Mouse (Mus musculus) liver, embryonic 11.5 days (tissue): ENCODE results near the gene Epp13. TPM values are rescaled to one million over a fixed set of nuclear protein-coding genes. Genes with fewer than 3 reads are reported as not detected.
"Not testable (repeated sequence)": the region's sequence is repeated elsewhere in the genome, so short reads cannot be mapped to it uniquely, and the experiment has no call there.

ENCODE experiments used
- ATAC-seq: fragments of 200-750 bp; cut with Nextera tagmentation; replicated peaks from 2 replicates; pipeline ENCODE4 v1.8.0; 2017; ENCODE audit warnings: moderate number of reproducible peaks, mild to moderate bottlenecking, moderate TSS enrichment, moderate library complexity; ENCODE audit not compliant: low FRiP score
- DNase-seq: peaks from one replicate; pipeline ENCODE4 v3.0.0-alpha.2; 2017; ENCODE audit warnings: low spot score
- H3K27ac ChIP-seq: fragments of 300-500 bp; sonication (generic); 2 replicates; pipeline ENCODE4 v1.5.1; 2014; ENCODE audit warnings: mild to moderate bottlenecking, low read depth, low read length, control low read depth
- H3K27me3 ChIP-seq: fragments of 300-500 bp; sonication (generic); replicated peaks from 2 replicates; pipeline ENCODE4 v1.6.1; 2014; ENCODE audit warnings: low read length, mixed read lengths; ENCODE audit not compliant: control insufficient read depth, insufficient read depth
- H3K36me3 ChIP-seq: fragments of 300-500 bp; sonication (generic); 2 replicates; pipeline ENCODE4 v1.6.1; 2014; ENCODE audit warnings: mild to moderate bottlenecking, low read length, moderate library complexity, mixed read lengths; ENCODE audit not compliant: control insufficient read depth, insufficient read depth
- H3K4me1 ChIP-seq: fragments of 300-500 bp; sonication (generic); replicated peaks from 2 replicates; pipeline ENCODE4 v1.6.1; 2014; ENCODE audit warnings: low read length, mixed read lengths; ENCODE audit not compliant: control insufficient read depth, insufficient read depth
- H3K4me2 ChIP-seq: fragments of 300-500 bp; sonication (generic); 2 replicates; pipeline ENCODE4 v1.6.1; 2014; ENCODE audit warnings: mild to moderate bottlenecking, control low read depth, moderate library complexity
- H3K4me3 ChIP-seq: fragments of 300-500 bp; sonication (generic); 2 replicates; pipeline ENCODE4 v1.5.1; 2014; ENCODE audit warnings: low read depth, low read length, control low read depth
- H3K9ac ChIP-seq: fragments of 300-500 bp; sonication (generic); 2 replicates; pipeline ENCODE4 v1.6.1; 2014; ENCODE audit warnings: low read depth, low read length, control low read depth
- H3K9me3 ChIP-seq: fragments of 300-500 bp; sonication (generic); 2 replicates; pipeline ENCODE4 v1.6.1; 2016; ENCODE audit warnings: low read length, inconsistent platforms, mixed read lengths; ENCODE audit not compliant: control insufficient read depth
- WGBS: fragments of 180-500 bp; shearing (Covaris S2); extraction: QIAGEN DNeasy Blood & Tissue Kit; methylation state at CpG from one replicate; pipeline ENCODE4 v1.1.7; 2014; 5-methylcytosine and 5-hydroxymethylcytosine counted together
- polyA plus RNA-seq: library from polyadenylated mRNA; unstranded; fragments of >200 nt; fragmentation: Nextera tagmentation; extraction: Ambion mirVana; gene quantifications from 2 replicates; pipeline ENCODE4 v1.2.1, GENCODE M21; 2014

Epp13 gene
- polyA plus RNA-seq, 1 experiment from 2014 or later = not detected

DNA sequence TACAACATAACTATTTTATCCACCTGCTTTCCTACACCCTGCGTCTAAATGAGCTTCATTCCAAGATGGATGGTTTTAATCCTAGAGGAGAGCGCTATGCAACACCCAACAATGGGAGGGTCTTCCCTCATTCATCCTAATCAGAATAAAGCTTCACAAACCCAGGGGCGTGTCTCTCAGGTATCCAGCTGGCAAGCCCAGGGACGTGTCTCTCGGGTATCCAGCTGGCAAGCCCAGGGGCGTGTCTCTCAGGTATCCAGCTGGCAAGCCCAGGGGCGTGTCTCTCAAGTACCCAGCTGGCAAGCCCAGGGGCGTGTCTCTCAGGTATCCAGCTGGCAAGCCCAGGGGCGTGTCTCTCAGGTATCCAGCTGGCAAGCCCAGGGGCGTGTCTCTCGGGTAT, 48.3 kb downstream of the Epp13 start:
- DNase-seq, H3K4me2 ChIP-seq, H3K27ac ChIP-seq, H3K4me1 ChIP-seq, ATAC-seq, H3K36me3 ChIP-seq, H3K9ac ChIP-seq, H3K4me3 ChIP-seq, H3K9me3 ChIP-seq, H3K27me3 ChIP-seq: not testable (repeated sequence)
- 74% methylated on average over 11 of the region's 11 CpGs for WGBS

GRCm38 (mm10) chr7:6330458-6331232, 78.1 kb downstream of the Epp13 start:
- peak overlapping the region; percentile 88 for H3K9ac ChIP-seq
- H3K4me1 ChIP-seq = peaks cover 6% of the 10 kb centered on the region; the same call in 1 of the 2 replicates
- H3K27ac ChIP-seq = peak overlapping the region; percentile 69
- peak overlapping the region; percentile 70 for H3K4me3 ChIP-seq
- H3K9me3 ChIP-seq = no peaks in the 10 kb centered on the region
- H3K4me2 ChIP-seq = peak overlapping the region; percentile 84
- no peak for DNase-seq
- H3K27me3 ChIP-seq = no peaks in the 10 kb centered on the region
- 16% methylated on average over 23 of the region's 23 CpGs for WGBS
- peak; percentile 76 for ATAC-seq
- H3K36me3 ChIP-seq = 0 out of 2 replicates have a peak, but pooled peaks cover 2% of the 10 kb centered on the region

DNA sequence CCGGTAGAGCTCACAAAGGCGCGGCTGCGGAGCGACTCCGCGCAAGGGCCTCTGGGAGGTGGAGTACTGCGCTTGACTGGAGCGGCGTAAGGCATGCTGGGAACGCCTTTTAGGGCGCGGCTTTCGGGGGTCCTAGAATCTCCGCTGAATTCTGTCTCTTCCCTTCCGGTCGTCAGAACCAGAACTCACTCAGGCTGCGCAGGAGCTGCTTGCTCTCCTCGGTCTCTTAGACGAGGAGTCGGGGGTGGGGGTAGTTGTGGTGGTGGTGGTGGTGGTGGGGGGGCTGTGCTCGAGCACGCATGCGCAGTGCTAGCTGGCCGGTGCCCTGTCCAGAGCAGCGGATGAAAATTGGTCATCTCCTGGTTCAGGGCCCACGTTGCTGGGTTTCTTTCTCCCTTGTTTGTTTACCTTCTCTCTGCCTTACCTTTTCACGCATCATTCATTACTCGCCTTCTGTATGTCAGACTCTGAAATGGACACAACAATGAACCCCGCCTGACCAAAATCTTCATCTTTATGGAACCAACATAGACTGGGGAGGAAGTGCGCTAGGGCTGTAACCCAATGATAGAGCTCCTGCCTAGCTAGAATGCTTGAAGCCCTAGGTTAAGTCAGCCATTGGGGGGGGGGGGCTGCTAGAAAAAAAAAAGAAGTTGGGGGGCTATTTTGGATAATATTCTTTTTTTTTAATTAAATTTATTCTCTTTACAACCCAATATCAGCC, 78.9 kb downstream of the Epp13 start, which contains the start of gene Zfp583:
Gene Zfp583, minus strand, starts transcription at position 53 of the 724 bp plus-strand sequence.
- Histone ChIP-seq H3K4me1 (peaks cover 6% of the 10 kb centered on the region; the same call in 1 of the 2 replicates), H3K27me3 (no peaks in the 10 kb centered on the region), H3K4me3 (peak within 1 kb of the TSS; percentile 70), H3K4me2 (peak within 1 kb of the TSS; percentile 84), H3K9ac (peak within 1 kb of the TSS; percentile 88), H3K9me3 (no peaks in the 10 kb centered on the region), H3K36me3 (0 out of 2 replicates have a peak, but pooled peaks cover 2% of the 10 kb centered on the region), H3K27ac (peak within 1 kb of the TSS; percentile 69)
- WGBS = 4% methylated on average over 31 of the region's 31 CpGs
- ATAC-seq (peak; percentile 92), DNase-seq (peak; percentile 80)

Other genes with a start within 250 kb of the Epp13 start
- gene Vmn1r65, start 241.7 kb upstream of the Epp13 start, polyA plus RNA-seq = not detected in 2 replicates
- gene Nlrp4c, start 207.5 kb upstream of the Epp13 start, polyA plus RNA-seq = not detected in 2 replicates
- 15.2 and 15.6 TPM in 2 replicates for gene Zfp787, start 96.7 kb upstream of the Epp13 start, polyA plus RNA-seq
- 44.6 and 46.8 TPM in 2 replicates for gene Zfp444, start 80.5 kb upstream of the Epp13 start, polyA plus RNA-seq
- gene Galp, start 55.6 kb upstream of the Epp13 start, polyA plus RNA-seq = not detected in 2 replicates
- gene Zscan5b, start 30.4 kb upstream of the Epp13 start, polyA plus RNA-seq = not detected in 2 replicates
- 9.9 and 10.3 TPM in 2 replicates for gene Zfp667, start 33.9 kb downstream of the Epp13 start, polyA plus RNA-seq
- gene Zfp583, start 78.6 kb downstream of the Epp13 start, polyA plus RNA-seq = 3.8 and 4.6 TPM in 2 replicates
- gene Gm3854, start 91.0 kb downstream of the Epp13 start, polyA plus RNA-seq = 1.3 and 1.5 TPM in 2 replicates
- 1.3 and 2.1 TPM in 2 replicates for gene Zfp78, start 110.6 kb downstream of the Epp13 start, polyA plus RNA-seq
- gene Zfp28, start 130.6 kb downstream of the Epp13 start, polyA plus RNA-seq = 4.7 and 5.8 TPM in 2 replicates
- gene Smim17, start 146.0 kb downstream of the Epp13 start, polyA plus RNA-seq = 0.27 TPM in 1 of 2 replicates, not detected in the other
- not detected in 2 replicates for gene Gm20715, start 157.6 kb downstream of the Epp13 start, polyA plus RNA-seq
- 0.08 TPM in 1 of 2 replicates, not detected in the other for gene Olfr1344, start 186.0 kb downstream of the Epp13 start, polyA plus RNA-seq
- not detected in 2 replicates for gene Olfr1336, start 203.5 kb downstream of the Epp13 start, polyA plus RNA-seq
- not detected in 2 replicates for gene Olfr1346, start 214.4 kb downstream of the Epp13 start, polyA plus RNA-seq
- gene Olfr5, start 234.2 kb downstream of the Epp13 start, polyA plus RNA-seq = not detected in 2 replicates
- gene Olfr1347, start 247.0 kb downstream of the Epp13 start, polyA plus RNA-seq = not detected in 2 replicates